Mouse (Mus musculus): ENCODE results near the gene H2-Ke6. TPM values are rescaled to one million over a fixed set of nuclear protein-coding genes. Genes with fewer than 3 reads are reported as not detected.

H2-Ke6 gene
- polyA plus RNA-seq, 2 experiments, result 22.3 to 30.6 TPM

DNA sequence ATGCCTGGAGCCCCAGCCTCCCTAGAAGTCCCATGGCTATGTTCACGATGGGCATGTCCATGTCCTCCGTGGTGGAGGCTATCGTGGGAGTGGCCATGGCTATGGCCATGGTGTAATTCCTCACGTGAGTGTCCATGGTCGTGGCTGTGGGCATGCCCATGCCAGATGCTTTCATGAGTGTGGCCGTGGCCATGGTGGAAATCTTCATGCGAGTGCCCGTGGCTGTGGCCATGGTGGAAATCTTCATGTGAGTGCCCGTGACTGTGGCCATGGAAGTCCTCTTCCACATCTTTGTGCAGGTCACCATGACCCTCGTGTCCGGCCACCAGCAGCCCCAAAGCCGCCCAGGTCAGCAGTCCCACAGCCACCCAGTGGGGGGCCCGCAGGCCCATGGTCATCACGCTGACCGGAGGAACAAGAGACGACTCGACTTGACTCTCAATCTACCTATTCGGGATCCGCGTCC lies 3.0 kb upstream of the H2-Ke6 start:
- 4% methylated on average over 20 of the region's 20 CpGs for WGBS (ENCODE audit: insufficient replicate concordance)
- Histone ChIP-seq H3K4me2 (ENCODE audit: low read depth) (peak overlapping the region; percentile 85), H3K4me1 (replicated peaks; ENCODE audit: control insufficient read depth in 2 of 2, insufficient read depth in 2 of 2, low read length in 1 of 2) (peaks cover 10 to 27% of the 10 kb centered on the region in 2 experiments), H3K9me3 (ENCODE audit: control insufficient read depth, low read length) (no peaks in the 10 kb centered on the region), H3K36me3 (replicated peaks; ENCODE audit: control insufficient read depth, insufficient read depth, low read depth) (peaks cover 11% of the 10 kb centered on the region), H3K9ac (replicated peaks) (peak overlapping the region; percentile 67), H3K4me3 (ENCODE audit: insufficient read depth in 1 of 2, low read depth in 2 of 2, low read length in 2 of 2) (peak overlapping the region; percentile 85 to 86), H3K27me3 (ENCODE audit: control insufficient read depth, insufficient read depth, low read length) (no peaks in the 10 kb centered on the region), H3K27ac (no peak overlapping the region; the same call in 1 of the 2 replicates)
- ATAC-seq (ENCODE audit: insufficient read depth), result no peak
- no peak for DNase-seq (ENCODE audit: low read depth in 3 of 3, low spot score in 3 of 3)
- TF ChIP-seq EP300 (IDR thresholded peaks at IDR 0.05; ENCODE audit: low read depth) (no peak), CTCF (IDR thresholded peaks at IDR 0.05; ENCODE audit: low read depth) (peak; percentile 26)

DNA sequence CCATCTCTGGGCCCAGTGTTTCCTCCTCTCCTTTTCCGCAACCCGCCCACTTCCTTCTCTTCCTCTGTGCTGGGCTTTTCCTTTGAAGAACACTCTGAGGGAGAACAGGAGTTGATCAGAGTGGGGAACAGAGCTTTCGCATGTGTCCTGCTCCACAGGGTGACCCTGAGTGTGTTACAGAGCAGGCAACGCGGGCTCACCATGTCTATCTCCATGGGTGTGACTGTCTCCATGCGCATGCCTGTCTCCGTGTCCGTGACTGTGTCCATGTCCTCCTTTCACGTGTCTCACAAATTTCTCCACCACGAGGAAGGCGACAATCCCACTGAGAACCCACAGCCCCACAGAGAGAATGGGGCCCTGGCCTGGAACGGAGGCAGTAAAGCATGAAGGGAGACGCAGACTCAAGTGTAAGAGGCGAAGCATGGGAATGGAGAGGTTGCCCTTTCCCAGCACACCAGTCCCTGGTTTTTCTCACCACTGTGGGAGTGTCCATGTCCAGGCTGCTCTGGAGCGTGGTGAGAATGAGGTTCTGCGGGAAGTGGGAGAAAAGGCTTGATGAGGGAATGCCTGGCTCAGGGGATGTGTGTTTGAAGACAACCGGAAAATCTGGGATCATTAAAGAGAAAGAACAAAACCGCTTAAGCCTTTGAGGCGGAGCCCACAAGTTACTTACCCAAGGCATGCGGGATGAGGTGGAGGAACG lies 2.2 kb upstream of the H2-Ke6 start:
- no peak overlapping the region for H3K27ac ChIP-seq
- no peaks in the 10 kb centered on the region for H3K9me3 ChIP-seq (ENCODE audit: control insufficient read depth, low read length)
- ATAC-seq (ENCODE audit: insufficient read depth), result no peak
- no peak for DNase-seq (ENCODE audit: low read depth in 3 of 3, low spot score in 3 of 3)
- TF ChIP-seq EP300 (IDR thresholded peaks at IDR 0.05; ENCODE audit: low read depth) (no peak), CTCF (IDR thresholded peaks at IDR 0.05; ENCODE audit: low read depth) (no peak)
- no peaks in the 10 kb centered on the region for H3K27me3 ChIP-seq (ENCODE audit: control insufficient read depth, insufficient read depth, low read length)
- peaks cover 10 to 27% of the 10 kb centered on the region in 2 experiments for H3K4me1 ChIP-seq (replicated peaks; ENCODE audit: control insufficient read depth in 2 of 2, insufficient read depth in 2 of 2, low read length in 1 of 2)
- 0 out of 2 replicates have a peak overlapping the region, but pooled peaks have one; percentile 19 for H3K9ac ChIP-seq (replicated peaks)
- peaks cover 11% of the 10 kb centered on the region for H3K36me3 ChIP-seq (replicated peaks; ENCODE audit: control insufficient read depth, insufficient read depth, low read depth)
- 76% methylated on average over 21 of the region's 21 CpGs for WGBS (ENCODE audit: insufficient replicate concordance)
- H3K4me3 ChIP-seq (ENCODE audit: insufficient read depth in 1 of 2, low read depth in 2 of 2, low read length in 2 of 2), result peak overlapping the region; percentile 85 to 86
- peak overlapping the region; percentile 85 for H3K4me2 ChIP-seq (ENCODE audit: low read depth)

GRCm38 (mm10) chr17:34029150-34029889 lies 1.5 kb upstream of the H2-Ke6 start:
- Histone ChIP-seq H3K4me1 (replicated peaks; ENCODE audit: control insufficient read depth in 2 of 2, insufficient read depth in 2 of 2, low read length in 1 of 2) (peaks cover 10 to 27% of the 10 kb centered on the region in 2 experiments), H3K27ac (no peak overlapping the region)
- DNase-seq (ENCODE audit: low read depth in 3 of 3, low spot score in 3 of 3), result no peak

DNA sequence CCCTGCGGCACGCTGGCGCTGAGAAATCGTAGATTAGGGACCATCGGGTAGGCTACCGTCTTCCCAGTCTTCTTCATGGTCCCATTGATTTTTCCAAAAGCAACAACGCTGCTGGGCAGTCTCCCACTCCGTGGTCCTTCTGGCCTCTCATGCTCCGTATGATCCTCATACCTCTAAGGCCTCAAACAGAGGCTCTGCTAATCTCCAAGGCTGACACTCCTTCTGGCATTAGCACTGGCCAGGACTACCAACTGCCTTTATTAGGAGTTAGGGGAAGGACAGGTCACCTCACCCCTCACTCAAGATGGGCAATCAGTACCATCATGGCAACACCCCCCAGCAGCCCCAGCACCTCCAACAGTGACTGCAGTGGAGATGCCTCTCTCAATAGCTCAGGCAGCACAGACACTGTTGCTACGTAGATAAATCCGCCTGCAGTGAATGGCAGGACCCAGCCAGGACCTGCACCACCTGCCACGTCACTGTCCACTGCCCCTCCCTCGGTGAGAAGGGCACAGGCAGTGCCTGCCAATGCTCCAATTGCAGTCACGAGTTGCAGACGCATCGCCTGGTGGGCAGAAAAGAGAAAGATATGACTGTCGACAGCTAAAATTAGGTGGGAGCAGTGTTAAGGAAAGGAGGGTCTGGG lies 765 bp upstream of the H2-Ke6 start:
- Histone ChIP-seq H3K4me2 (ENCODE audit: low read depth) (peak overlapping the region; percentile 70; the same call in 1 of the 2 replicates), H3K4me3 (ENCODE audit: insufficient read depth in 1 of 2, low read depth in 2 of 2, low read length in 2 of 2) (no peak overlapping the region), H3K36me3 (replicated peaks; ENCODE audit: control insufficient read depth, insufficient read depth, low read depth) (peaks cover 11% of the 10 kb centered on the region), H3K27me3 (ENCODE audit: control insufficient read depth, insufficient read depth, low read length) (no peaks in the 10 kb centered on the region), H3K4me1 (replicated peaks; ENCODE audit: control insufficient read depth in 2 of 2, insufficient read depth in 2 of 2, low read length in 1 of 2) (peaks cover 10 to 31% of the 10 kb centered on the region in 2 experiments), H3K9ac (replicated peaks) (no peak overlapping the region), H3K9me3 (ENCODE audit: control insufficient read depth, low read length) (no peaks in the 10 kb centered on the region), H3K27ac (no peak overlapping the region)
- DNase-seq (ENCODE audit: low read depth in 3 of 3, low spot score in 3 of 3) (no peak), ATAC-seq (ENCODE audit: insufficient read depth) (no peak)
- WGBS (ENCODE audit: insufficient replicate concordance), result 77% methylated on average over 17 of the region's 17 CpGs
- TF ChIP-seq CTCF (IDR thresholded peaks at IDR 0.05; ENCODE audit: low read depth) (no peak), EP300 (IDR thresholded peaks at IDR 0.05; ENCODE audit: low read depth) (no peak)

More at GRCm38 (mm10) chr17:34029150-34029889, 1.5 kb upstream of the H2-Ke6 start:
- Histone ChIP-seq H3K36me3 (replicated peaks; ENCODE audit: control insufficient read depth, insufficient read depth, low read depth) (peaks cover 11% of the 10 kb centered on the region), H3K4me2 (ENCODE audit: low read depth) (peak overlapping the region; percentile 85; the same call in 1 of the 2 replicates), H3K27me3 (ENCODE audit: control insufficient read depth, insufficient read depth, low read length) (no peaks in the 10 kb centered on the region), H3K4me3 (ENCODE audit: insufficient read depth in 1 of 2, low read depth in 2 of 2, low read length in 2 of 2) (no peak overlapping the region), H3K9me3 (ENCODE audit: control insufficient read depth, low read length) (no peaks in the 10 kb centered on the region), H3K9ac (replicated peaks) (no peak overlapping the region)
- TF ChIP-seq EP300 (IDR thresholded peaks at IDR 0.05; ENCODE audit: low read depth), result no peak
- no peak for TF ChIP-seq CTCF (IDR thresholded peaks at IDR 0.05; ENCODE audit: low read depth)
- 72% methylated on average over 18 of the region's 18 CpGs for WGBS (ENCODE audit: insufficient replicate concordance)
- no peak for ATAC-seq (ENCODE audit: insufficient read depth)
